Mouse (Mus musculus): ENCODE results near the gene Gm20388. TPM values are rescaled to one million over a fixed set of nuclear protein-coding genes. Genes with fewer than 3 reads are reported as not detected.
A peak's percentile ranks its signal among the peaks of the same experiment; 100 is the strongest.

The Gm20388 gene
- polyA plus RNA-seq, 1 experiment: not detected

GRCm38 (mm10) chr8:123352118-123352517 lies 3441.5 kb downstream of the Gm20388 start:
- H3K4me3 ChIP-seq (ENCODE audit: insufficient read depth, low read depth, low read length): no peak overlapping the region
- H3K27ac ChIP-seq (ENCODE audit: insufficient read depth, low read depth, low read length): no peak overlapping the region
- TF ChIP-seq CTCF (IDR thresholded peaks at IDR 0.05; ENCODE audit: insufficient read depth, low read depth, low read length): no peak
- 86% methylated on average over 12 of the region's 12 CpGs for WGBS
- H3K4me1 ChIP-seq (ENCODE audit: control insufficient read depth, insufficient read depth, low read length): peaks cover 7% of the 10 kb centered on the region; the same call in 1 of the 2 replicates

- no peak for TF ChIP-seq POLR2A (IDR thresholded peaks at IDR 0.05; ENCODE audit: insufficient read depth, low read depth, low read length)
- TF ChIP-seq CTCF (IDR thresholded peaks at IDR 0.05; ENCODE audit: insufficient read depth, low read depth, low read length): no peak
- 31% methylated on average over 13 of the region's 13 CpGs for WGBS
- H3K27ac ChIP-seq (ENCODE audit: insufficient read depth, low read depth, low read length): no peak overlapping the region
- peaks cover 7% of the 10 kb centered on the region; the same call in 1 of the 2 replicates for H3K4me1 ChIP-seq (ENCODE audit: control insufficient read depth, insufficient read depth, low read length)
- no peak overlapping the region for H3K4me3 ChIP-seq (ENCODE audit: insufficient read depth, low read depth, low read length)
Observed at GRCm38 (mm10) chr8:123352786-123353185, 3442.1 kb downstream of the Gm20388 start.

- no peak for TF ChIP-seq POLR2A (IDR thresholded peaks at IDR 0.05; ENCODE audit: insufficient read depth, low read depth, low read length)
- no peak for TF ChIP-seq CTCF (IDR thresholded peaks at IDR 0.05; ENCODE audit: insufficient read depth, low read depth, low read length)
- Histone ChIP-seq H3K4me3 (ENCODE audit: insufficient read depth, low read depth, low read length) (no peak overlapping the region), H3K27ac (ENCODE audit: insufficient read depth, low read depth, low read length) (no peak overlapping the region), H3K4me1 (ENCODE audit: control insufficient read depth, insufficient read depth, low read length) (peaks cover 7% of the 10 kb centered on the region; the same call in 1 of the 2 replicates)
- whole genome bisulfite sequencing: 40% methylated on average over 11 of the region's 11 CpGs
Observed at GRCm38 (mm10) chr8:123353216-123353615, 3442.6 kb downstream of the Gm20388 start.

GRCm38 (mm10) chr8:123361082-123361739 lies 3450.6 kb downstream of the Gm20388 start:
- Histone ChIP-seq H3K27ac (ENCODE audit: insufficient read depth, low read depth, low read length) (no peak overlapping the region), H3K4me3 (ENCODE audit: insufficient read depth, low read depth, low read length) (no peak overlapping the region), H3K4me1 (ENCODE audit: control insufficient read depth, insufficient read depth, low read length) (no peaks in the 10 kb centered on the region)
- 39% methylated on average over 12 of the region's 12 CpGs for WGBS
- TF ChIP-seq POLR2A (IDR thresholded peaks at IDR 0.05; ENCODE audit: insufficient read depth, low read depth, low read length) (no peak), CTCF (IDR thresholded peaks at IDR 0.05; ENCODE audit: insufficient read depth, low read depth, low read length) (no peak)

GRCm38 (mm10) chr8:123373403-123374238 lies 3463.0 kb downstream of the Gm20388 start, which contains the start of gene Tcf25:
Tcf25 (plus strand) TSS chr8:123373753.
- H3K4me1 ChIP-seq (ENCODE audit: control insufficient read depth, insufficient read depth, low read length): peaks cover 10% of the 10 kb centered on the region
- H3K4me3 ChIP-seq (ENCODE audit: insufficient read depth, low read depth, low read length): peak within 1 kb of the TSS; percentile 95
- H3K27ac ChIP-seq (ENCODE audit: insufficient read depth, low read depth, low read length): peak within 1 kb of the TSS; percentile 98
- TF ChIP-seq CTCF (IDR thresholded peaks at IDR 0.05; ENCODE audit: insufficient read depth, low read depth, low read length) (peak; percentile 47; the same call in 1 of the 2 replicates), POLR2A (IDR thresholded peaks at IDR 0.05; ENCODE audit: insufficient read depth, low read depth, low read length) (peak; percentile 73)
- under 1% methylated on average over 75 of the region's 75 CpGs for WGBS

GRCm38 (mm10) chr8:123374239-123374578 lies 3463.6 kb downstream of the Gm20388 start:
- WGBS: under 1% methylated on average over 20 of the region's 20 CpGs
- peaks cover 10% of the 10 kb centered on the region for H3K4me1 ChIP-seq (ENCODE audit: control insufficient read depth, insufficient read depth, low read length)
- no peak for TF ChIP-seq CTCF (IDR thresholded peaks at IDR 0.05; ENCODE audit: insufficient read depth, low read depth, low read length)
- TF ChIP-seq POLR2A (IDR thresholded peaks at IDR 0.05; ENCODE audit: insufficient read depth, low read depth, low read length): no peak
- H3K4me3 ChIP-seq (ENCODE audit: insufficient read depth, low read depth, low read length): peak overlapping the region; percentile 95
- H3K27ac ChIP-seq (ENCODE audit: insufficient read depth, low read depth, low read length): peak overlapping the region; percentile 98

- Histone ChIP-seq H3K27ac (ENCODE audit: insufficient read depth, low read depth, low read length) (no peak overlapping the region), H3K4me3 (ENCODE audit: insufficient read depth, low read depth, low read length) (0 out of 2 replicates have a peak overlapping the region, but pooled peaks have one; percentile 1), H3K4me1 (ENCODE audit: control insufficient read depth, insufficient read depth, low read length) (peaks cover 12% of the 10 kb centered on the region)
- TF ChIP-seq CTCF (IDR thresholded peaks at IDR 0.05; ENCODE audit: insufficient read depth, low read depth, low read length) (no peak), POLR2A (IDR thresholded peaks at IDR 0.05; ENCODE audit: insufficient read depth, low read depth, low read length) (no peak)
- WGBS: 49% methylated on average over 10 of the region's 10 CpGs
Observed at GRCm38 (mm10) chr8:123375701-123376100, 3465.1 kb downstream of the Gm20388 start.

GRCm38 (mm10) chr8:123376106-123376505 lies 3465.5 kb downstream of the Gm20388 start:
- TF ChIP-seq POLR2A (IDR thresholded peaks at IDR 0.05; ENCODE audit: insufficient read depth, low read depth, low read length) (no peak), CTCF (IDR thresholded peaks at IDR 0.05; ENCODE audit: insufficient read depth, low read depth, low read length) (no peak)
- WGBS: 23% methylated on average over 8 of the region's 8 CpGs
- H3K4me1 ChIP-seq (ENCODE audit: control insufficient read depth, insufficient read depth, low read length): peaks cover 12% of the 10 kb centered on the region
- H3K27ac ChIP-seq (ENCODE audit: insufficient read depth, low read depth, low read length): no peak overlapping the region
- 0 out of 2 replicates have a peak overlapping the region, but pooled peaks have one; percentile 1 for H3K4me3 ChIP-seq (ENCODE audit: insufficient read depth, low read depth, low read length)

- H3K4me1 ChIP-seq (ENCODE audit: control insufficient read depth, insufficient read depth, low read length): peaks cover 2% of the 10 kb centered on the region; the same call in 1 of the 2 replicates
- 87% methylated on average over 4 of the region's 4 CpGs for WGBS
Observed at GRCm38 (mm10) chr8:123381711-123382110, 3471.1 kb downstream of the Gm20388 start.

More at GRCm38 (mm10) chr8:123381711-123382110, 3471.1 kb downstream of the Gm20388 start:
- Histone ChIP-seq H3K27ac (ENCODE audit: insufficient read depth, low read depth, low read length) (no peak overlapping the region), H3K4me3 (ENCODE audit: insufficient read depth, low read depth, low read length) (no peak overlapping the region)
- TF ChIP-seq CTCF (IDR thresholded peaks at IDR 0.05; ENCODE audit: insufficient read depth, low read depth, low read length): no peak
- TF ChIP-seq POLR2A (IDR thresholded peaks at IDR 0.05; ENCODE audit: insufficient read depth, low read depth, low read length): 0 out of 2 replicates have a peak, but pooled peaks have one; percentile 12

Measured in olfactory bulb, adult 2 months (tissue).